Mouse (Mus musculus): Measurements from ENCODE around the gene Dhx16.

GRCm38 (mm10) chr17:35909919-35910369, 30.3 kb downstream of the Dhx16 start, which contains the start of gene Atat1:
- TF ChIP-seq CTCF (IDR thresholded peaks at IDR 0.05; ENCODE audit: low read depth) (no peak), EP300 (optimal IDR thresholded peaks at IDR 0.05) (no peak)
